Mouse (Mus musculus) monocyte, adult 59 days (primary cell): Measurements from ENCODE around the gene Hist1h2bh. TPM values are rescaled to one million over a fixed set of nuclear protein-coding genes. Genes with fewer than 3 reads are reported as not detected.

Source experiments
- total RNA-seq, 2 experiments: library from RNA; stranded (reverse); gene quantifications; one replicate each; pipeline ENCODE4 v1.2.4; 2023

The Hist1h2bh gene
- total RNA-seq, 2 experiments from 2014 or later: 5.8 to 8.7 TPM

Other genes starting within 250 kb of the Hist1h2bh start
- 10 to 100 TPM; 14.1 to 14.9 TPM for gene Zfp322a, start 174.2 kb downstream of the Hist1h2bh start, total RNA-seq
- gene Abt1, start 119.5 kb downstream of the Hist1h2bh start, total RNA-seq: 1 to 10 TPM; 8.0 to 9.6 TPM
- not detected for gene Btn1a1, start 77.5 kb downstream of the Hist1h2bh start, total RNA-seq
- gene Btn2a2, start 54.5 kb downstream of the Hist1h2bh start, total RNA-seq: not detected
- gene Hist1h4h, start 12.3 kb downstream of the Hist1h2bh start, total RNA-seq: 100 to 1,000 TPM; 288 to 289 TPM
- 10 to 100 TPM; 13.0 to 16.8 TPM for gene Hist1h2af, start 9.5 kb downstream of the Hist1h2bh start, total RNA-seq
- gene Hist1h3g, start 8.0 kb downstream of the Hist1h2bh start, total RNA-seq: 1 to 10 TPM; 4.0 to 7.1 TPM
- gene Hist1h3f, start 660 bp upstream of the Hist1h2bh start, total RNA-seq: 10 to 100 TPM; 46.7 to 47.0 TPM
- gene Hist1h4f, start 8.3 kb upstream of the Hist1h2bh start, total RNA-seq: 100 to 1,000 TPM in 1 of 2 experiments, 10 to 100 TPM in 1; 82.9 to 103 TPM
- 10 to 100 TPM; 41.3 to 48.8 TPM for gene Hist1h1d, start 9.9 kb upstream of the Hist1h2bh start, total RNA-seq
- 100 to 1,000 TPM; 229 to 249 TPM for gene Hist1h3e, start 19.0 kb upstream of the Hist1h2bh start, total RNA-seq
- 10 to 100 TPM; 17.9 to 24.4 TPM for gene Hist1h2ae, start 27.8 kb upstream of the Hist1h2bh start, total RNA-seq
- 100 to 1,000 TPM; 418 to 452 TPM for gene Hist1h2bg, start 28.0 kb upstream of the Hist1h2bh start, total RNA-seq
- 100 to 1,000 TPM; 146 to 182 TPM for gene Hist1h2bf, start 30.8 kb upstream of the Hist1h2bh start, total RNA-seq
- 10 to 100 TPM; 32.0 to 39.2 TPM for gene Hist1h2ad, start 31.0 kb upstream of the Hist1h2bh start, total RNA-seq
- 10 to 100 TPM; 24.7 to 26.8 TPM for gene Hist1h3d, start 32.4 kb upstream of the Hist1h2bh start, total RNA-seq
- gene Hist1h4d, start 38.2 kb upstream of the Hist1h2bh start, total RNA-seq: 100 to 1,000 TPM; 179 to 193 TPM
- 10 to 100 TPM; 24.2 to 27.4 TPM for gene Hist1h2be, start 77.7 kb upstream of the Hist1h2bh start, total RNA-seq
- 100 to 1,000 TPM; 580 to 629 TPM for gene Hist1h1e, start 79.2 kb upstream of the Hist1h2bh start, total RNA-seq
- 10 to 100 TPM; 16.6 to 18.1 TPM for gene Hist1h2ac, start 140.6 kb upstream of the Hist1h2bh start, total RNA-seq
- gene Hist1h2bc, start 140.8 kb upstream of the Hist1h2bh start, total RNA-seq: 10 to 100 TPM; 36.5 to 38.0 TPM
- gene Hist1h1t, start 152.4 kb upstream of the Hist1h2bh start, total RNA-seq: under 1 TPM in 1 of 2 experiments, not detected in 1; 0.73 TPM
- gene Hist1h4c, start 155.1 kb upstream of the Hist1h2bh start, total RNA-seq: 100 to 1,000 TPM; 164 to 221 TPM
- 100 to 1,000 TPM; 136 to 146 TPM for gene Hfe, start 167.5 kb upstream of the Hist1h2bh start, total RNA-seq
- gene Hist1h1c, start 195.4 kb upstream of the Hist1h2bh start, total RNA-seq: 1,000 to 10,000 TPM; 1,025 to 1,075 TPM
- gene Hist1h3c, start 202.2 kb upstream of the Hist1h2bh start, total RNA-seq: 1 to 10 TPM; 5.7 to 5.9 TPM
- 10 to 100 TPM; 58.8 to 70.5 TPM for gene Hist1h2bb, start 203.3 kb upstream of the Hist1h2bh start, total RNA-seq
- 10 to 100 TPM; 44.8 to 51.5 TPM for gene Hist1h2ab, start 207.7 kb upstream of the Hist1h2bh start, total RNA-seq
- gene Hist1h3b, start 208.9 kb upstream of the Hist1h2bh start, total RNA-seq: 10 to 100 TPM; 32.0 to 33.9 TPM
- 100 to 1,000 TPM in 1 of 2 experiments, 10 to 100 TPM in 1; 84.1 to 109 TPM for gene Hist1h4b, start 213.6 kb upstream of the Hist1h2bh start, total RNA-seq
- gene Hist1h4a, start 217.8 kb upstream of the Hist1h2bh start, total RNA-seq: 100 to 1,000 TPM; 158 to 172 TPM
- gene Hist1h3a, start 219.0 kb upstream of the Hist1h2bh start, total RNA-seq: 100 to 1,000 TPM; 333 to 340 TPM
- 10 to 100 TPM; 34.1 to 37.9 TPM for gene Hist1h1a, start 220.3 kb upstream of the Hist1h2bh start, total RNA-seq
- not detected for gene Trim38, start 226.5 kb upstream of the Hist1h2bh start, total RNA-seq